ENCODE assay signal across 14 mouse cellular contexts in the genomic region with DNA sequence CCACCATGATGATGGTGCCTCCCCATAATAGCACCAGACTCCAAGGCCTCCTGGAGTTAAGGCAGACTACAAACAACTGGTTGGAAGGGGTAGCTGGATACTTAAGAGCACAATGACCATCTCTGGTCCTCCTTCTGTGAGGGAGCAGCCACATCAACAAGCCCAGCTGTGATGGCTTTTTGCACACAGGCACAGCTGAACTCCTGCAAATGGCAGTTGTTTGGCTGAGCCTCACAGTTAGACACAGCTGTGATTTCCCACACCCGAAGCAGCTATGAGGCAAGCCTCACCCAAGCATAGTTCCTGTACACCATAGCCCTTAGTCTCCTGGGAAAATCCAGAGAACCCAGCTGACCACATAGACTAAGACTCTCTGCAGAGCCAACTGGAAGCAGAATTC.
DNase-seq lines count a peak whose midpoint lies in the region; ATAC-seq and TF ChIP-seq lines count a peak whose summit lies in the region.
"Had no signal": no experiment of that assay in that cellular context is flagged by ENCODE, and none has a peak within 500 bp of the region (broad histone marks: within the 10 kb centered on the region; RNA-seq: fewer than 3 reads in every experiment).

No protein-coding gene starts in this region.

- DNase-seq in urinary bladder, postnatal 14 days (ENCODE audit: low spot score) = peak; percentile 44
- DNase-seq in urinary bladder, postnatal 10 days (ENCODE audit: low spot score) = no peak
- DNase-seq in kidney, adult 18-20 months = peak; percentile 3
- no peak for DNase-seq in cerebellum, adult 2 months
- DNase-seq in adipocyte (ENCODE audit: low spot score) = no peak
- no peak for DNase-seq in hindbrain, embryonic 11.5 days (ENCODE audit: low spot score)
- no peak for DNase-seq in midbrain, postnatal 0 days (ENCODE audit: low spot score)
- DNase-seq: cerebellum, postnatal 14 days; thymus, adult 2 months had no signal

- H3K27me3 ChIP-seq in lung, embryonic 15.5 days = no peaks in the 10 kb centered on the region
- no peaks in the 10 kb centered on the region for H3K27me3 ChIP-seq in cerebellum, adult 2 months (ENCODE audit: control insufficient read depth, insufficient read depth, low read length)
- no peaks in the 10 kb centered on the region for H3K27me3 ChIP-seq in hindbrain, embryonic 11.5 days (ENCODE audit: control insufficient read depth, insufficient read depth, low read length)
- H3K27me3 ChIP-seq in midbrain, postnatal 0 days (ENCODE audit: insufficient read depth, low read length) = no peaks in the 10 kb centered on the region
- H3K27me3 ChIP-seq: hindbrain, embryonic 15.5 days; limb, embryonic 12.5 days; midbrain, embryonic 15.5 days had no signal

- TF ChIP-seq POLR2A in cerebellum, adult 2 months (IDR thresholded peaks at IDR 0.05; ENCODE audit: borderline replicate concordance, insufficient read depth, low read length) = no peak

- peak; percentile 82; the same call in 1 of the 2 replicates for ATAC-seq in lung, embryonic 15.5 days (ENCODE audit: borderline replicate concordance, extremely low read depth, low FRiP score, low TSS enrichment)
- ATAC-seq in hindbrain, embryonic 11.5 days (ENCODE audit: low FRiP score) = no peak
- ATAC-seq in midbrain, postnatal 0 days (ENCODE audit: low FRiP score) = no peak
- ATAC-seq: midbrain, embryonic 15.5 days had no signal

- no peak for TF ChIP-seq CTCF in cerebellum, adult 2 months (IDR thresholded peaks at IDR 0.05; ENCODE audit: borderline replicate concordance, insufficient read depth, low read depth, low read length)
- TF ChIP-seq CTCF in midbrain, postnatal 0 days (IDR thresholded peaks at IDR 0.05) = no peak

- no peak overlapping the region for H3K4me3 ChIP-seq in lung, embryonic 15.5 days
- no peak overlapping the region for H3K4me3 ChIP-seq in cerebellum, adult 2 months (replicated peaks; ENCODE audit: insufficient read depth, low read depth, low read length)
- no peak overlapping the region for H3K4me3 ChIP-seq in hindbrain, embryonic 11.5 days (ENCODE audit: low read depth, low read length)
- no peak overlapping the region for H3K4me3 ChIP-seq in midbrain, postnatal 0 days (ENCODE audit: low read depth, low read length)
- H3K4me3 ChIP-seq: forebrain, embryonic 10.5 days; hindbrain, embryonic 15.5 days; limb, embryonic 12.5 days; midbrain, embryonic 15.5 days had no signal

- H3K27ac ChIP-seq in lung, embryonic 15.5 days = peak overlapping the region; percentile 59
- H3K27ac ChIP-seq in cerebellum, adult 2 months (ENCODE audit: insufficient read depth, low read length) = no peak overlapping the region
- no peak overlapping the region for H3K27ac ChIP-seq in hindbrain, embryonic 11.5 days (ENCODE audit: low read depth, low read length)
- H3K27ac ChIP-seq in midbrain, postnatal 0 days (ENCODE audit: low read depth, low read length) = no peak overlapping the region
- H3K27ac ChIP-seq: forebrain, embryonic 10.5 days; hindbrain, embryonic 15.5 days; limb, embryonic 12.5 days; midbrain, embryonic 15.5 days had no signal

- H3K36me3 ChIP-seq in lung, embryonic 15.5 days = no peaks in the 10 kb centered on the region
- H3K36me3 ChIP-seq in hindbrain, embryonic 11.5 days (ENCODE audit: control insufficient read depth, insufficient read depth, low read length) = no peaks in the 10 kb centered on the region
- H3K36me3 ChIP-seq in midbrain, postnatal 0 days (ENCODE audit: insufficient read depth, low read length) = no peaks in the 10 kb centered on the region
- H3K36me3 ChIP-seq: forebrain, embryonic 10.5 days; hindbrain, embryonic 15.5 days; limb, embryonic 12.5 days; midbrain, embryonic 15.5 days had no signal

- WGBS in lung, embryonic 15.5 days = 36% methylated on average over 1 of the region's 1 CpGs
- WGBS in cerebellum, adult 2 months = 35% methylated on average over 1 of the region's 1 CpGs
- 52% methylated on average over 1 of the region's 1 CpGs for WGBS in hindbrain, embryonic 11.5 days
- 71% methylated on average over 1 of the region's 1 CpGs for WGBS in midbrain, postnatal 0 days

- no peaks in the 10 kb centered on the region for H3K9me3 ChIP-seq in lung, embryonic 15.5 days
- no peaks in the 10 kb centered on the region for H3K9me3 ChIP-seq in hindbrain, embryonic 11.5 days (ENCODE audit: control insufficient read depth, low read length)
- H3K9me3 ChIP-seq in midbrain, postnatal 0 days (ENCODE audit: low read length) = no peaks in the 10 kb centered on the region
- H3K9me3 ChIP-seq: forebrain, embryonic 10.5 days; hindbrain, embryonic 15.5 days; limb, embryonic 12.5 days; midbrain, embryonic 15.5 days had no signal

- H3K9ac ChIP-seq in lung, embryonic 15.5 days = no peak overlapping the region
- H3K9ac ChIP-seq in hindbrain, embryonic 11.5 days (ENCODE audit: low read depth, low read length) = no peak overlapping the region
- H3K9ac ChIP-seq in midbrain, postnatal 0 days (replicated peaks; ENCODE audit: low read length, poor library complexity, severe bottlenecking) = no peak overlapping the region
- H3K9ac ChIP-seq: hindbrain, embryonic 15.5 days; limb, embryonic 12.5 days; midbrain, embryonic 15.5 days had no signal

- H3K4me1 ChIP-seq in lung, embryonic 15.5 days = peaks cover 10% of the 10 kb centered on the region
- no peaks in the 10 kb centered on the region for H3K4me1 ChIP-seq in cerebellum, adult 2 months (ENCODE audit: control insufficient read depth, insufficient read depth, low read length)
- H3K4me1 ChIP-seq in hindbrain, embryonic 11.5 days (replicated peaks; ENCODE audit: control insufficient read depth, insufficient read depth, low read length) = no peaks in the 10 kb centered on the region
- no peaks in the 10 kb centered on the region for H3K4me1 ChIP-seq in midbrain, postnatal 0 days (ENCODE audit: insufficient read depth, low read length)

- no peak overlapping the region for H3K4me2 ChIP-seq in lung, embryonic 15.5 days
- H3K4me2 ChIP-seq in hindbrain, embryonic 11.5 days (replicated peaks; ENCODE audit: low read depth, low read length) = no peak overlapping the region
- no peak overlapping the region for H3K4me2 ChIP-seq in midbrain, postnatal 0 days (ENCODE audit: low read depth, low read length, poor library complexity, severe bottlenecking)
- H3K4me2 ChIP-seq: hindbrain, embryonic 15.5 days; limb, embryonic 12.5 days; midbrain, embryonic 15.5 days had no signal

Comparison
In these comparisons a context has a peak if more than half of its experiments do, and no peak if none do; other contexts are left out.
1. DNase-seq: peak in urinary bladder, postnatal 14 days (single experiment) and kidney, adult 18-20 months (single experiment); none in urinary bladder, postnatal 10 days (single experiment), cerebellum, adult 2 months (0 of 2), adipocyte (single experiment), hindbrain, embryonic 11.5 days (single experiment) and midbrain, postnatal 0 days (single experiment).